Mouse (Mus musculus): Measurements from ENCODE around the gene Scn8a. TPM values are rescaled to one million over a fixed set of nuclear protein-coding genes. Genes with fewer than 3 reads are reported as not detected.

Scn8a gene
- total and polyA plus RNA-seq, 3 experiments = 0.02 TPM; not detected in 2

GRCm38 (mm10) chr15:100954751-100955150, 85.1 kb downstream of the Scn8a start:
- no peak overlapping the region for H3K4me3 ChIP-seq
- no peaks in the 10 kb centered on the region for H3K36me3 ChIP-seq (ENCODE audit: control insufficient read depth, insufficient read depth, low read length)
- H3K4me1 ChIP-seq (ENCODE audit: control insufficient read depth, insufficient read depth, low read length) = no peaks in the 10 kb centered on the region
- DNase-seq = no peak
- no peaks in the 10 kb centered on the region; the same call in 1 of the 2 replicates for H3K27me3 ChIP-seq (ENCODE audit: control insufficient read depth, insufficient read depth, low read length)
- no peaks in the 10 kb centered on the region for H3K79me2 ChIP-seq (replicated peaks; ENCODE audit: control insufficient read depth, insufficient read depth, low read length)
- intact Hi-C loops (cut with DNase I) = no loop called here
- H3K27ac ChIP-seq = no peak overlapping the region
- TF ChIP-seq EP300 (IDR thresholded peaks at IDR 0.05; ENCODE audit: insufficient read depth, low read depth, low read length) (no peak), POLR2A (IDR thresholded peaks at IDR 0.05; ENCODE audit: insufficient read depth, low read depth, low read length) (no peak), CTCF (IDR thresholded peaks at IDR 0.05) (no peak)
- 80% methylated on average over 16 of the region's 16 CpGs for WGBS
- H3K9ac ChIP-seq (ENCODE audit: low read depth, low read length) = no peak overlapping the region

- TF ChIP-seq CTCF (IDR thresholded peaks at IDR 0.05) (no peak), POLR2A (IDR thresholded peaks at IDR 0.05; ENCODE audit: insufficient read depth, low read depth, low read length) (no peak), EP300 (IDR thresholded peaks at IDR 0.05; ENCODE audit: insufficient read depth, low read depth, low read length) (no peak)
- Histone ChIP-seq H3K4me1 (ENCODE audit: control insufficient read depth, insufficient read depth, low read length) (no peaks in the 10 kb centered on the region), H3K36me3 (ENCODE audit: control insufficient read depth, insufficient read depth, low read length) (no peaks in the 10 kb centered on the region), H3K4me3 (no peak overlapping the region), H3K79me2 (replicated peaks; ENCODE audit: control insufficient read depth, insufficient read depth, low read length) (no peaks in the 10 kb centered on the region), H3K9ac (ENCODE audit: low read depth, low read length) (no peak overlapping the region), H3K27me3 (ENCODE audit: control insufficient read depth, insufficient read depth, low read length) (no peaks in the 10 kb centered on the region), H3K27ac (no peak overlapping the region)
- intact Hi-C loops (cut with DNase I) = no loop called here
- WGBS = 81% methylated on average over 6 of the region's 6 CpGs
- DNase-seq = no peak
Measured at GRCm38 (mm10) chr15:100960958-100961357, 91.3 kb downstream of the Scn8a start.

- intact Hi-C loops (cut with DNase I) = no loop called here
- no peak for TF ChIP-seq CTCF (IDR thresholded peaks at IDR 0.05)
- H3K9ac ChIP-seq (ENCODE audit: low read depth, low read length) = no peak overlapping the region
Measured at GRCm38 (mm10) chr15:100961561-100961960, 91.9 kb downstream of the Scn8a start.

GRCm38 (mm10) chr15:100971443-100971842, 101.8 kb downstream of the Scn8a start:
- TF ChIP-seq POLR2A (IDR thresholded peaks at IDR 0.05; ENCODE audit: insufficient read depth, low read depth, low read length) (no peak), CTCF (IDR thresholded peaks at IDR 0.05) (no peak), EP300 (IDR thresholded peaks at IDR 0.05; ENCODE audit: insufficient read depth, low read depth, low read length) (no peak)
- H3K4me1 ChIP-seq (ENCODE audit: control insufficient read depth, insufficient read depth, low read length) = no peaks in the 10 kb centered on the region
- H3K27ac ChIP-seq = no peak overlapping the region
- WGBS = 74% methylated on average over 11 of the region's 11 CpGs
- intact Hi-C loops (cut with DNase I) = no loop called here
- H3K27me3 ChIP-seq (ENCODE audit: control insufficient read depth, insufficient read depth, low read length) = no peaks in the 10 kb centered on the region; the same call in 1 of the 2 replicates
- no peaks in the 10 kb centered on the region for H3K79me2 ChIP-seq (replicated peaks; ENCODE audit: control insufficient read depth, insufficient read depth, low read length)
- H3K36me3 ChIP-seq (ENCODE audit: control insufficient read depth, insufficient read depth, low read length) = no peaks in the 10 kb centered on the region
- no peak overlapping the region for H3K9ac ChIP-seq (ENCODE audit: low read depth, low read length)
- H3K4me3 ChIP-seq = no peak overlapping the region
- no peak for DNase-seq

More at GRCm38 (mm10) chr15:100961561-100961960, 91.9 kb downstream of the Scn8a start:
- WGBS = 63% methylated on average over 4 of the region's 4 CpGs
- no peaks in the 10 kb centered on the region for H3K36me3 ChIP-seq (ENCODE audit: control insufficient read depth, insufficient read depth, low read length)
- no peaks in the 10 kb centered on the region for H3K79me2 ChIP-seq (replicated peaks; ENCODE audit: control insufficient read depth, insufficient read depth, low read length)
- DNase-seq = no peak
- H3K4me1 ChIP-seq (ENCODE audit: control insufficient read depth, insufficient read depth, low read length) = no peaks in the 10 kb centered on the region
- H3K27ac ChIP-seq = no peak overlapping the region
- H3K27me3 ChIP-seq (ENCODE audit: control insufficient read depth, insufficient read depth, low read length) = no peaks in the 10 kb centered on the region
- H3K4me3 ChIP-seq = no peak overlapping the region

- H3K27ac ChIP-seq = no peak overlapping the region
- no peaks in the 10 kb centered on the region for H3K36me3 ChIP-seq (ENCODE audit: control insufficient read depth, insufficient read depth, low read length)
- no peak overlapping the region for H3K9ac ChIP-seq (ENCODE audit: low read depth, low read length)
- no peaks in the 10 kb centered on the region for H3K4me1 ChIP-seq (ENCODE audit: control insufficient read depth, insufficient read depth, low read length)
- H3K79me2 ChIP-seq (replicated peaks; ENCODE audit: control insufficient read depth, insufficient read depth, low read length) = no peaks in the 10 kb centered on the region
- no peak for DNase-seq
- no peak overlapping the region for H3K4me3 ChIP-seq
- no peak for TF ChIP-seq CTCF (IDR thresholded peaks at IDR 0.05)
- TF ChIP-seq POLR2A (IDR thresholded peaks at IDR 0.05; ENCODE audit: insufficient read depth, low read depth, low read length) = no peak
- TF ChIP-seq EP300 (IDR thresholded peaks at IDR 0.05; ENCODE audit: insufficient read depth, low read depth, low read length) = no peak
- H3K27me3 ChIP-seq (ENCODE audit: control insufficient read depth, insufficient read depth, low read length) = no peaks in the 10 kb centered on the region; the same call in 1 of the 2 replicates
- WGBS = 54% methylated on average over 11 of the region's 11 CpGs
- intact Hi-C loops (cut with DNase I) = no loop called here
Measured at GRCm38 (mm10) chr15:100972795-100973194, 103.1 kb downstream of the Scn8a start.

- WGBS = 57% methylated on average over 1 of the region's 1 CpGs
Measured at GRCm38 (mm10) chr15:100974679-100975078, 105.0 kb downstream of the Scn8a start.

More at GRCm38 (mm10) chr15:100974679-100975078, 105.0 kb downstream of the Scn8a start:
- TF ChIP-seq EP300 (IDR thresholded peaks at IDR 0.05; ENCODE audit: insufficient read depth, low read depth, low read length) (no peak), CTCF (IDR thresholded peaks at IDR 0.05) (peak; percentile 54)
- Histone ChIP-seq H3K9ac (ENCODE audit: low read depth, low read length) (no peak overlapping the region), H3K27me3 (ENCODE audit: control insufficient read depth, insufficient read depth, low read length) (no peaks in the 10 kb centered on the region; the same call in 1 of the 2 replicates), H3K27ac (no peak overlapping the region), H3K79me2 (replicated peaks; ENCODE audit: control insufficient read depth, insufficient read depth, low read length) (no peaks in the 10 kb centered on the region), H3K36me3 (ENCODE audit: control insufficient read depth, insufficient read depth, low read length) (no peaks in the 10 kb centered on the region), H3K4me1 (ENCODE audit: control insufficient read depth, insufficient read depth, low read length) (no peaks in the 10 kb centered on the region), H3K4me3 (no peak overlapping the region)
- DNase-seq = no peak
- intact Hi-C loops (cut with DNase I) = no loop called here

Measured in heart, adult 2 months (tissue).